Mouse (Mus musculus) heart, embryonic 16.5 days (tissue): ENCODE measurements around the gene Calcoco2. TPM values are rescaled to one million over a fixed set of nuclear protein-coding genes. Genes with fewer than 3 reads are reported as not detected.

Source experiments
- ATAC-seq: fragments of 200-750 bp; cut with Nextera tagmentation; replicated peaks from 2 replicates; pipeline ENCODE4 v1.8.0; 2017; ENCODE audit warnings: moderate number of reproducible peaks; ENCODE audit not compliant: insufficient read depth, low FRiP score; ENCODE audit errors: extremely low read depth
- H3K27ac ChIP-seq: fragments of 300-500 bp; sonication (generic); 2 replicates; pipeline ENCODE4 v1.5.1; 2014; ENCODE audit warnings: mild to moderate bottlenecking, low read length, control low read depth, moderate library complexity
- H3K27me3 ChIP-seq: fragments of 300-500 bp; sonication (generic); 2 replicates; pipeline ENCODE4 v1.6.1; 2014; ENCODE audit warnings: low read length, mixed read lengths; ENCODE audit not compliant: control insufficient read depth, insufficient read depth
- H3K36me3 ChIP-seq: fragments of 300-500 bp; sonication (generic); 2 replicates; pipeline ENCODE4 v1.6.1; 2014; ENCODE audit not compliant: control insufficient read depth, insufficient read depth
- H3K4me1 ChIP-seq: fragments of 300-500 bp; sonication (generic); 2 replicates; pipeline ENCODE4 v1.6.1; 2014; ENCODE audit warnings: low read length, mixed read lengths; ENCODE audit not compliant: control insufficient read depth, insufficient read depth
- H3K4me2 ChIP-seq: fragments of 300-500 bp; sonication (generic); 2 replicates; pipeline ENCODE4 v1.6.1; 2014; ENCODE audit warnings: low read depth, mild to moderate bottlenecking, control low read depth, low read length
- H3K4me3 ChIP-seq: fragments of 300-500 bp; sonication (generic); 2 replicates; pipeline ENCODE4 v1.5.1; 2014; ENCODE audit warnings: mild to moderate bottlenecking, control low read depth, low read length
- H3K9ac ChIP-seq: fragments of 300-500 bp; sonication (generic); 2 replicates; pipeline ENCODE4 v1.6.1; 2014; ENCODE audit warnings: low read length, control low read depth
- H3K9me3 ChIP-seq: fragments of 300-500 bp; sonication (generic); replicated peaks from 2 replicates; pipeline ENCODE4 v1.6.1; 2016; ENCODE audit warnings: low read length; ENCODE audit not compliant: control insufficient read depth
- WGBS: fragments of 180-500 bp; shearing (Covaris S2); extraction: QIAGEN DNeasy Blood & Tissue Kit; methylation state at CpG from one replicate; pipeline ENCODE4 v1.1.7; 2014; 5-methylcytosine and 5-hydroxymethylcytosine counted together
- polyA plus RNA-seq: library from polyadenylated mRNA; unstranded; fragments of >200 nt; fragmentation: Nextera tagmentation; extraction: Ambion mirVana; gene quantifications from 2 replicates; pipeline ENCODE4 v1.2.1, GENCODE M21; 2015

The Calcoco2 gene
- polyA plus RNA-seq, 1 experiment from 2014 or later: 0.11 TPM

DNA sequence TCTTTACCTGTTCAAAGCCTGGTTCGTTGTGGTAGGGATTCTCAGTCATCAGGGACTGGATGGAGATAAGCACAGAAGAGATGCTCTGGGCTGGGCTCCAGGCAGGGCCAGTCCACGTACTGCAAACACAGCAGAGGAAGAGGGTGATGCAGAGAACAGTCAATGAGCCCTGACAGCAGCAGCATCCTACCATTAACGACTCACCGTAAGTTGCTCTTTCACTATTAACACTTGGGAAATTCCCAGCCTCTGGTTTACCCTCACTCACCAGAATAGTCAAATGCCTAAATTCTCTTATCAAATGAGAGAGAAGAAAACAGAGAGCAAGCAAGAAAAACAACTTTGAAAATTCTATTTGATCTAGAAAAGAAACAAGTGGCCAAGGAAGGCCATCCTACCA is 53.5 kb downstream of the Calcoco2 start:
- no peak for ATAC-seq
- Histone ChIP-seq H3K4me2 (no peak overlapping the region), H3K9me3 (no peaks in the 10 kb centered on the region), H3K4me1 (peaks cover 6% of the 10 kb centered on the region; the same call in 1 of the 2 replicates), H3K27me3 (no peaks in the 10 kb centered on the region), H3K27ac (no peak overlapping the region), H3K4me3 (no peak overlapping the region), H3K9ac (no peak overlapping the region), H3K36me3 (peaks cover 40% of the 10 kb centered on the region)
- 85% methylated on average over 4 of the region's 4 CpGs for WGBS

DNA sequence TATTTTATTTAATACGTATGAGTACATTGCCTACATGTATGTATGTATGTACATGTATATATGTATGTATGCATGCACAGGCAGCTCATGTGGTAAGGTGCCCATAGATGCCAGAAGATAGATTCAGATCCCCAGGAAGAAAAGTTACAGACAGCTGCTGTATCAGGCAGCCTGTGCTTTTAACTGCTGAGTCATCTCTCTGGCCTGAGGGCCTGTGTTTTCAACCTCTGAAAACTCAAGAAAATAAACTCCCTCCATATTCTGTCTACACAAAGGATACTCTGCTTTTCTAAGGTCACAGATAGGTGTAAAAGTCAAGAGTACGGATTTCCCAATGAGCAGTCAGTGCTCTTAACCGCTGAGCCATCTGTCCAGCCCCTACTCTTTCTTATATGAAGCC is 60.9 kb downstream of the Calcoco2 start:
- ATAC-seq: no peak
- Histone ChIP-seq H3K4me2 (no peak overlapping the region), H3K27me3 (no peaks in the 10 kb centered on the region), H3K4me1 (no peaks in the 10 kb centered on the region), H3K36me3 (peaks cover 58% of the 10 kb centered on the region), H3K4me3 (no peak overlapping the region), H3K9me3 (no peaks in the 10 kb centered on the region), H3K27ac (no peak overlapping the region), H3K9ac (no peak overlapping the region)
- 96% methylated on average over 3 of the region's 3 CpGs for WGBS

DNA sequence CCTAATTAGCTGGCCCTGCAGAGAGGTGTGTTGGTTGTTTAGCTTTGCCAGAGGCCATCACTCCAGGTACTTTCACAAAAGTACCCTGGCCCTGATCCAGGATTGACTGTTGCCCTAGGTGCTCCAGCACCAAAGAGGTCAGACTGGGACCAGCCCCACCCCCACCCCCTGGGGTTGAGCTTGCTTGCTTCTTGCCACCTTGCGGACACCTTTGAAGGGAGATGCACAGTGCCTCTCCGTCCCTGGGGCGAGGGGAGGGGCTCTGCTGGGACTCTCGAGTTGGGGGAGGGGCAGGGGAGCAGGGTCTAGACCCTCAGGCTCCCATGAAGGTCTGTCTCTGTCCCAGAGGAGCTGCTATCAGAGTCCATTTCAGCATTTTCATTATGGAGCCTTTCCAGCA is 61.8 kb downstream of the Calcoco2 start:
- no peak overlapping the region for H3K4me3 ChIP-seq
- H3K4me1 ChIP-seq: no peaks in the 10 kb centered on the region
- no peak overlapping the region for H3K4me2 ChIP-seq
- H3K9ac ChIP-seq: no peak overlapping the region
- no peak for ATAC-seq
- no peaks in the 10 kb centered on the region for H3K9me3 ChIP-seq
- H3K36me3 ChIP-seq: peaks cover 54% of the 10 kb centered on the region
- no peak overlapping the region for H3K27ac ChIP-seq
- WGBS: 78% methylated on average over 4 of the region's 4 CpGs
- H3K27me3 ChIP-seq: no peaks in the 10 kb centered on the region

Other genes with a start within 250 kb of the Calcoco2 start
- gene B4galnt2, start 197.1 kb downstream of the Calcoco2 start, polyA plus RNA-seq: 0.61 and 1.1 TPM in 2 replicates
- 21.1 and 24.6 TPM in 2 replicates for gene Igf2bp1, start 106.0 kb downstream of the Calcoco2 start, polyA plus RNA-seq
- gene Gip, start 87.4 kb downstream of the Calcoco2 start, polyA plus RNA-seq: not detected in 2 replicates
- 69.3 and 72.0 TPM in 2 replicates for gene Snf8, start 77.1 kb downstream of the Calcoco2 start, polyA plus RNA-seq
- gene Ube2z, start 46.6 kb downstream of the Calcoco2 start, polyA plus RNA-seq: 29.1 and 31.4 TPM in 2 replicates
- 2,218 and 2,299 TPM in 2 replicates for gene Atp5g1, start 36.3 kb downstream of the Calcoco2 start, polyA plus RNA-seq
- gene Ttll6, start 21.8 kb upstream of the Calcoco2 start, polyA plus RNA-seq: 0.13 and 0.24 TPM in 2 replicates
- gene Hoxb13, start 82.4 kb upstream of the Calcoco2 start, polyA plus RNA-seq: 0.08 TPM in 1 of 2 replicates, not detected in the other
- gene Hoxb9, start 159.5 kb upstream of the Calcoco2 start, polyA plus RNA-seq: 0.10 TPM in 1 of 2 replicates, not detected in the other
- gene Hoxb8, start 169.9 kb upstream of the Calcoco2 start, polyA plus RNA-seq: not detected in 2 replicates
- gene Hoxb7, start 174.7 kb upstream of the Calcoco2 start, polyA plus RNA-seq: 0.31 and 0.43 TPM in 2 replicates
- gene Hoxb6, start 180.5 kb upstream of the Calcoco2 start, polyA plus RNA-seq: 0.51 TPM in 1 of 2 replicates, not detected in the other
- gene Hoxb5, start 191.4 kb upstream of the Calcoco2 start, polyA plus RNA-seq: 0.76 and 2.8 TPM in 2 replicates
- gene Hoxb4, start 206.3 kb upstream of the Calcoco2 start, polyA plus RNA-seq: 0.28 and 0.32 TPM in 2 replicates
- gene Hoxb3, start 211.4 kb upstream of the Calcoco2 start, polyA plus RNA-seq: 0.24 and 0.79 TPM in 2 replicates
- 2.5 and 3.1 TPM in 2 replicates for gene Hoxb2, start 238.6 kb upstream of the Calcoco2 start, polyA plus RNA-seq